Mouse (Mus musculus) limb, embryonic 14.5 days (tissue): ENCODE measurements around the gene Csrnp1. TPM values are rescaled to one million over a fixed set of nuclear protein-coding genes. Genes with fewer than 3 reads are reported as not detected.

ENCODE experiments used
- ATAC-seq: fragments of 200-750 bp; cut with Nextera tagmentation; 2 replicates; pipeline ENCODE4 v1.8.0; 2017; ENCODE audit warnings: low read depth, moderate number of reproducible peaks, moderate TSS enrichment; ENCODE audit not compliant: low FRiP score
- DNase-seq: peaks from one replicate; pipeline ENCODE4 v3.0.0-alpha.2; 2015; ENCODE audit warnings: low spot score
- H3K27ac ChIP-seq: fragments of 300-500 bp; sonication (generic); replicated peaks from 2 replicates; pipeline ENCODE4 v1.5.1; 2014; ENCODE audit warnings: low read depth, mild to moderate bottlenecking, low read length, moderate library complexity, mixed read lengths
- H3K27me3 ChIP-seq: fragments of 300-500 bp; sonication (generic); 2 replicates; pipeline ENCODE4 v1.6.1; 2014; ENCODE audit warnings: low read length, mixed read lengths; ENCODE audit not compliant: control insufficient read depth, insufficient read depth
- H3K36me3 ChIP-seq: fragments of 300-500 bp; sonication (generic); 2 replicates; pipeline ENCODE4 v1.6.1; 2014; ENCODE audit warnings: mild to moderate bottlenecking, low read length, moderate library complexity, mixed read lengths; ENCODE audit not compliant: control insufficient read depth, insufficient read depth
- H3K4me1 ChIP-seq: fragments of 300-500 bp; sonication (generic); 2 replicates; pipeline ENCODE4 v1.6.1; 2014; ENCODE audit warnings: antibody characterized with exemption, low read length, mixed read lengths; ENCODE audit not compliant: control insufficient read depth, insufficient read depth
- H3K4me2 ChIP-seq: fragments of 300-500 bp; sonication (generic); replicated peaks from 2 replicates; pipeline ENCODE4 v1.6.1; 2014; ENCODE audit warnings: low read depth, mild to moderate bottlenecking, low read length, moderate library complexity; ENCODE audit not compliant: severe bottlenecking
- H3K4me3 ChIP-seq: fragments of 300-500 bp; sonication (generic); replicated peaks from 2 replicates; pipeline ENCODE4 v1.5.1; 2014; ENCODE audit warnings: low read length
- H3K9ac ChIP-seq: fragments of 300-500 bp; sonication (generic); 2 replicates; pipeline ENCODE4 v1.6.1; 2014; ENCODE audit warnings: mild to moderate bottlenecking, low read depth, low read length, moderate library complexity; ENCODE audit not compliant: severe bottlenecking
- H3K9me3 ChIP-seq: fragments of 300-500 bp; sonication (generic); 2 replicates; pipeline ENCODE4 v1.6.1; 2016; ENCODE audit warnings: low read length; ENCODE audit not compliant: control insufficient read depth
- POLR2A ChIP-seq: fragments of 200-500 bp; IDR thresholded peaks from 2 replicates; pipeline ENCODE4 v1.8.0; 2012; ENCODE audit warnings: inconsistent platforms, mild to moderate bottlenecking, moderate library complexity, borderline replicate concordance; ENCODE audit not compliant: insufficient read depth, insufficient read length; ENCODE audit errors: extremely low read depth
- WGBS: fragments of 180-500 bp; shearing (Covaris S2); extraction: QIAGEN DNeasy Blood & Tissue Kit; methylation state at CpG from one replicate; pipeline ENCODE4 v1.1.7; 2014; 5-methylcytosine and 5-hydroxymethylcytosine counted together
- polyA plus RNA-seq, 2 experiments: library from polyadenylated mRNA; depleted of rRNA in 1 of 2; stranded (reverse) in 1 of 2; unstranded in 1 of 2; fragments of >200 nt; fragmentation: Nextera tagmentation in 1 of 2; extraction: Ambion mirVana in 1 of 2; gene quantifications; 2 replicates each; pipeline versions ENCODE4 v1.2.1 to v1.2.3; 2012 to 2014

Gene Csrnp1
- polyA plus RNA-seq, 2 experiments, result 2.8 to 12.8 TPM

DNA sequence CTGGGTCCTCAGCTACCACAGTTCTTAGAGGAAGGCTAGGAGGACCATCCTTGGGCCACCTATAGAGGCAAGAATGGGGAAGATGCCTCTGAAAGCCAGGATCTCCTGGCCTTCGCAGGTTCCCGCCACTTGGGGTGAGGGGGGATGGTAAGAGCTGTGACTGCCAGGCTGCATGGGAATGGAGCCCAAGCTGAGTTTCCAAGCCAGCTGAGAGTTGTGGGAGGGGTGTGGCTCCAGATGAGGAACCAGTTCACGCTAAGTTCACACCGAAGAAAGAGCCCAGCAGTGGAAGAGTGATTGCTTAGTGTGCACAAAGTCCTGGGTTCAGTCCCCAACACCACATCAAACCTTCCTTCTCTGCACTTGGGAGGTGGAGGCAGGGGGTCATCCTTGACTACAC is 22.2 kb downstream of the Csrnp1 start:
- no peaks in the 10 kb centered on the region for H3K27me3 ChIP-seq
- no peak overlapping the region for H3K4me3 ChIP-seq
- H3K9ac ChIP-seq, result no peak overlapping the region
- no peak overlapping the region for H3K27ac ChIP-seq
- TF ChIP-seq POLR2A, result no peak
- H3K4me2 ChIP-seq, result no peak overlapping the region
- H3K9me3 ChIP-seq, result no peaks in the 10 kb centered on the region
- no peak for DNase-seq
- H3K36me3 ChIP-seq, result no peaks in the 10 kb centered on the region
- ATAC-seq, result no peak
- H3K4me1 ChIP-seq, result 0 out of 2 replicates have a peak, but pooled peaks cover 7% of the 10 kb centered on the region
- 73% methylated on average over 4 of the region's 4 CpGs for whole genome bisulfite sequencing

DNA sequence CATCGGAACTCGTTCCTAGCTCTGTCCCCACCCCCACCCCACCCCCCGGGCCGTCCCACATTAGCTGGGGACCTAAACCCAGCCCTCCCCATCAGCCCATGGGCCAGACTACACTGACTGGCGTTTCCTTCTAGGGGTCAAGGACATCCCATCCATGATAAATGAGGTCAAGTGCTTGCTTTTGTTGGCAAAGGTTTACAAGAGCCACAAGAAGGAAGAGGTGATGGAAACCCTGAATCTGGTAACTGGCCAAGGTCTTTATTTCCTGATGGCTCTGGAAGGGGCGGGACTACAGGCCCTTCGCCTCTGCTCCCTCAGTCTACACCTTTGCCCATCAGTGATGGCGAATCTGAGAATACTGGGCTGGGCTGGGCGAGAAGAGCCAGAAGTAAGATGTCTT is 25.6 kb downstream of the Csrnp1 start:
- no peak for ATAC-seq
- 82% methylated on average over 9 of the region's 9 CpGs for WGBS
- no peak for TF ChIP-seq POLR2A
- Histone ChIP-seq H3K4me1 (0 out of 2 replicates have a peak, but pooled peaks cover 7% of the 10 kb centered on the region), H3K36me3 (no peaks in the 10 kb centered on the region), H3K9ac (no peak overlapping the region), H3K27me3 (no peaks in the 10 kb centered on the region), H3K4me2 (no peak overlapping the region), H3K9me3 (no peaks in the 10 kb centered on the region), H3K27ac (no peak overlapping the region), H3K4me3 (no peak overlapping the region)
- no peak for DNase-seq

DNA sequence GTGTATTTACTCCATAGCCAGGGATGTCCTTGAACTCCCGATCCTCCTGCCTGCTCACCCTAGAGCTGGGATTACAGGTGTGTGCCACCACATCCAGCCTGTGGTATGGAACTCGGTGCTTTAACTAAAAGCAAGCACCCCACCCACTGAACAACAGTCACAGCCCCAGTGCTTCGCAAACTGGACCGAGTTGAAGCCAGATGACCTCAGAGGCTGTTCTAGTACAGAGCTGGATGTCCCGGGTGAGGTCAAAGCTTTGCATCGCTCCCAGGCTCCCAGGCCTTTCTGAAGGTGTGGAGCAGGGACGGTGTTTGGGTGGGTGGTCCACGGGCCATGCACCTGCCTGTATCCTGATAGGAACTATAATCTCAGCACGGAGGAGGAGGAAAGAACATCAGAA is 33.1 kb downstream of the Csrnp1 start:
- 86% methylated on average over 9 of the region's 9 CpGs for WGBS
- H3K9me3 ChIP-seq, result no peaks in the 10 kb centered on the region
- H3K36me3 ChIP-seq, result no peaks in the 10 kb centered on the region
- no peak overlapping the region for H3K4me2 ChIP-seq
- DNase-seq (no peak), ATAC-seq (no peak)
- H3K4me3 ChIP-seq, result no peak overlapping the region
- no peaks in the 10 kb centered on the region; the same call in 1 of the 2 replicates for H3K4me1 ChIP-seq
- H3K9ac ChIP-seq, result no peak overlapping the region
- no peaks in the 10 kb centered on the region for H3K27me3 ChIP-seq
- H3K27ac ChIP-seq, result no peak overlapping the region
- no peak for TF ChIP-seq POLR2A

DNA sequence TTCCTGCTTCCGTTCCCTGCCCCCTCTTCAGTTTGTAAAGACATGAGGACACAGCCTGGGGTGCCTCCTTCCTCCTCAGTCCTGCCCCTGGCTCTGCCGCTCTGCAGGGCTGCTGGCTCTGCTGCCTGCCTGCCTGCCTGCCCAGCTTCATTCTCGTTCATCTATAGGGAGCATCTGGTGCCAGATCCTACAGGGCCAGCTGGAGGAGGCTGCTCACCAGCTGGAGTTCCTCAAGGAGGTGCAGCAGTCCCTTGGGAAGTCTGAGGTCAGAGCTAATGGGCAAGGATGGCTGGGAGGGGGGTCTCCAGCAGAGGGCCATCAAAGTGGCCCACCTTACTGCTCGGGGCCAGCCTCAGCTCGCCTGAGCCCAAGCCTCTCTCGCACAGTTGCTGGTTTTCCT is 34.0 kb downstream of the Csrnp1 start:
- no peak overlapping the region for H3K27ac ChIP-seq
- no peak for TF ChIP-seq POLR2A
- no peak overlapping the region for H3K9ac ChIP-seq
- no peaks in the 10 kb centered on the region; the same call in 1 of the 2 replicates for H3K4me1 ChIP-seq
- no peak overlapping the region for H3K4me2 ChIP-seq
- H3K4me3 ChIP-seq, result no peak overlapping the region
- DNase-seq, result no peak
- no peak for ATAC-seq
- WGBS, result 41% methylated on average over 6 of the region's 6 CpGs
- H3K36me3 ChIP-seq, result no peaks in the 10 kb centered on the region
- no peaks in the 10 kb centered on the region for H3K9me3 ChIP-seq
- no peaks in the 10 kb centered on the region for H3K27me3 ChIP-seq

DNA sequence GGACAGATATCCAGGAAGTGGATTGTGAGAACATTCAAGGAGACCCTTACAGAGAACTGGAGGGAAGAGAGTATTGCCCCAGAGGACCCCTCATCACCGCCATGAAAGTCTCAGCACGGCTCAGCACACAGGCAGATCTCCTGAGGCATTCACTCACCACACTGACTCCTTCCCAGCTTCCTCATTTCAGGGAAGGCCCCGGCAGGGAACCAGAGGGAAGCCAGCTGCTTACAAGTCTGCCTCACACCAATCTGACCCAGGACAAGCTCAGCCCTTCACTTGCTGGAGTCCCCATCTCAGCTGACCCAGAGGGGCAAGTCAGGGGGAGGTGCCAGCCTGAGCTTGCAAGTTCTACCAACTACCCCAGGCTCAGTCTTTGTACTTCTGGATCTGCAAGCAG is 35.7 kb downstream of the Csrnp1 start:
- no peaks in the 10 kb centered on the region for H3K9me3 ChIP-seq
- H3K36me3 ChIP-seq, result no peaks in the 10 kb centered on the region
- H3K4me2 ChIP-seq, result no peak overlapping the region
- H3K4me1 ChIP-seq, result no peaks in the 10 kb centered on the region; the same call in 1 of the 2 replicates
- no peak overlapping the region for H3K27ac ChIP-seq
- no peak for ATAC-seq
- WGBS, result 70% methylated on average over 3 of the region's 3 CpGs
- DNase-seq, result no peak
- H3K9ac ChIP-seq, result no peak overlapping the region
- no peak overlapping the region for H3K4me3 ChIP-seq
- H3K27me3 ChIP-seq, result no peaks in the 10 kb centered on the region
- no peak for TF ChIP-seq POLR2A
